Mouse (Mus musculus) midbrain, embryonic 16.5 days (tissue): ENCODE measurements at regions not wholly inside any gene's neighbourhood (a gene's known extent, or its start where the extent isn't known, plus 50 kb on each side); places are given as distances from the start of the nearest gene placed in this dataset.

Source experiments
- ATAC-seq: fragments of 200-750 bp; cut with Nextera tagmentation; 2 replicates; pipeline ENCODE4 v1.8.0; 2017; ENCODE audit warnings: moderate TSS enrichment
- H3K27ac ChIP-seq: fragments of 300-500 bp; sonication (generic); 2 replicates; pipeline ENCODE4 v1.5.1; 2014; ENCODE audit warnings: mild to moderate bottlenecking, low read length, mixed read lengths
- H3K27me3 ChIP-seq: fragments of 300-500 bp; sonication (generic); 2 replicates; pipeline ENCODE4 v1.6.1; 2014; ENCODE audit warnings: low read depth, low read length, mixed read lengths; ENCODE audit not compliant: control insufficient read depth, insufficient read depth
- H3K36me3 ChIP-seq: fragments of 300-500 bp; sonication (generic); 2 replicates; pipeline ENCODE4 v1.6.1; 2014; ENCODE audit warnings: mild to moderate bottlenecking, low read length, moderate library complexity, mixed read lengths; ENCODE audit not compliant: control insufficient read depth, insufficient read depth
- H3K4me1 ChIP-seq: fragments of 300-500 bp; sonication (generic); 2 replicates; pipeline ENCODE4 v1.6.1; 2014; ENCODE audit warnings: mild to moderate bottlenecking, low read length, mixed read lengths; ENCODE audit not compliant: control insufficient read depth, insufficient read depth
- H3K4me2 ChIP-seq: fragments of 300-500 bp; sonication (generic); 2 replicates; pipeline ENCODE4 v1.6.1; 2014; ENCODE audit warnings: mild to moderate bottlenecking, low read length, mixed read lengths
- H3K4me3 ChIP-seq: fragments of 300-500 bp; sonication (generic); 2 replicates; pipeline ENCODE4 v1.5.1; 2014; ENCODE audit warnings: low read depth, mild to moderate bottlenecking, low read length, moderate library complexity, mixed read lengths
- H3K9ac ChIP-seq: fragments of 300-500 bp; sonication (generic); 2 replicates; pipeline ENCODE4 v1.6.1; 2014; ENCODE audit warnings: low read depth, low read length, mixed read lengths
- H3K9me3 ChIP-seq: fragments of 300-500 bp; sonication (generic); replicated peaks from 2 replicates; pipeline ENCODE4 v1.6.1; 2014; ENCODE audit warnings: mild to moderate bottlenecking, low read length, mixed read lengths; ENCODE audit not compliant: control insufficient read depth, poor library complexity, severe bottlenecking
- WGBS: fragments of 180-500 bp; shearing (Covaris S2); extraction: QIAGEN DNeasy Blood & Tissue Kit; methylation state at CpG from one replicate; pipeline ENCODE4 v1.1.7; 2014; 5-methylcytosine and 5-hydroxymethylcytosine counted together

DNA sequence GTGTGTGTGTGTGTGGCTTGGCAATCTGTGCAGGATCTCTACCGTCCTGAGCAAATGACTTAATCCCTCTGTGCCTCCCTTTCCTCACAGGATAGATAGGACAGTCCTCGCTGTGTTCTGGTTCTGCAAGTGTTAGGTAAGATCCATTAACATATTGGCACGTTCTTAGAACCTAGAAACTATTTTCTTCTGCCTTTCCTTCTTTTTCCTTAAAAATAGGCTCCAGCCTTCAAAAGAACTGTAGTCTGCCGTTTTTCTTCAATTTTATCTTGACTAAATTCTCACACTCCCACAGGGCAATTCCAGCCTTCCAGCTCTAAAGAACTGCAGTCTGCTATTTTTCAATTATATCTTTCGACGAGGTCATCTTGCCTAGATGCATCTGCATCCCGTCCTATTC, 227.6 kb upstream of the Clint1 start:
- no peak for ATAC-seq
- no peak overlapping the region for H3K4me3 ChIP-seq
- H3K36me3 ChIP-seq: no peaks in the 10 kb centered on the region
- H3K27me3 ChIP-seq: no peaks in the 10 kb centered on the region
- WGBS: 76% methylated on average over 7 of the region's 7 CpGs
- no peak overlapping the region for H3K9ac ChIP-seq
- H3K27ac ChIP-seq: no peak overlapping the region
- H3K4me1 ChIP-seq: no peaks in the 10 kb centered on the region
- H3K4me2 ChIP-seq: no peak overlapping the region
- no peaks in the 10 kb centered on the region for H3K9me3 ChIP-seq

DNA sequence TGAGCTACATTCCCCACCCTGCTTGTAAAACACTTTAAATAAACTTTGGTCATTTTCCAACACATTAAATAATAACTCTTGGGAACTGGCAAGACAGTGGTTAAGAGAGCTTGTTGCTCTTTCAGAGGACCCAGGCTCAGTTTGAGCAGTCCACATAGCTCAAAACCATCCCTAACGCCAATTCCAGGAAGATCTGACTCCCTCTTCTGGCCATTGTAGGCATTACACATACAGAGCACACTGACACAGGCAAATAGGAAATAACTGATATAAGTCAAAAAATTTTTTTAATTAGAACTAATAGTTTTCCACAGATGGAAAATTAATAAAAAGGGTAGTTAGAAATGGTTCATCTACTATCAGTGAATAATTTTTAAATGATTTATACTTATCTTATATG, 222.6 kb upstream of the Clint1 start:
- H3K4me1 ChIP-seq: no peaks in the 10 kb centered on the region

DNA sequence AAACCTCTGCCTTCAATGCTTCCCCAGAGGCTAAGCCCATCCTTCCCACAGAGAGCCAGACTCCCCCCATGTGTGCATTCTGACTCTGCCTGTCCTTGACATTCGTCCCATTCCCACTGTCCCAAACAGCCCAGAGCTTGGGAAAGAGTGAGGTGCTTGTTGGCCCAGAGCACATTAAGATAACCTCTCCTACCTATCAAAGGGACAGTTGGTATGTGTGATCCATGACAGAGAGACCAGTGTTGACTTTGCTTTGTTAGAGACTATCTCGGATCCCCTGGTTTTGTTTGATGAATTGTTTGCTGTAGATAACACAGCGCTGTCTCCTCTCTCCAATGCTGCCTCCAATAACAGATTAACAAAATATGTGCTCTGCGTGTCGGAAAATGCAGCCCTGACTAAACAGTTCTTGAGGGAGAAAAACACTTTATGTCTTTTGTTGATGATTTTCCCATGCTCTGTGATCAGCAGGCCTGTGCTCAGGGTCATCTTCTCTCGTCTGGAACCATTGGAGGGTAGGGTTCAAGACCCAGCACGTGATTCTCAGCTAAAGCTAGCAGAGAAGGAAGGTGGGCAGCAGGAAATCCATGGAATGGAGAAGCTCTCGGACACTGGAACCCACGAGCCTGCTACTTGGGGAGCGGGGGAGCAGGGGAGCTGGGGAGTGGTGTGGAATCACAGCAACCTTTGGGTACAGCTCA, 217.2 kb upstream of the Clint1 start:
- H3K9ac ChIP-seq: no peak overlapping the region

More for the DNA sequence above, 222.6 kb upstream of the Clint1 start:
- H3K4me2 ChIP-seq: no peak overlapping the region
- no peaks in the 10 kb centered on the region for H3K27me3 ChIP-seq
- 26% methylated on average over 1 of the region's 1 CpGs for WGBS
- H3K4me3 ChIP-seq: no peak overlapping the region
- no peaks in the 10 kb centered on the region for H3K9me3 ChIP-seq
- H3K9ac ChIP-seq: no peak overlapping the region
- no peaks in the 10 kb centered on the region for H3K36me3 ChIP-seq
- no peak for ATAC-seq
- no peak overlapping the region for H3K27ac ChIP-seq

DNA sequence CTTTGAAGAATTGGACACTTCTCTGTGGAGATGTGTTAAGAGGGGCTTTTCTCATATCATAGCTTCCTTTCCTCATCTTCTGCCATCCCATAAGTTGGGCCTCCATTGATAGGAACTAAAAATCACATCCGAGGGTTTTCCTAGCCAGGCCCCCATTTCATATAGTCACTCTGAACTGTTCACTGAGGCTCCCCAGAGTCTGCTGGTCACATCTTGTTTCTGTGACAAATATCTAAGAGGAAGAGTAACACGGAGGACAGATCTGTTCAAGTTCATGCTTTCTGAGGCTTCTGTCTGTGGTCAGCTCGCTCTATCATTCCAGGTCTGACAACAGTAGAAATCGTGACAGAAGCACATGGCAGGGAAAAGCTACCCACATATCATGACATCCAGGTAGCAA, 216.0 kb upstream of the Clint1 start:
- WGBS: 92% methylated on average over 4 of the region's 4 CpGs
- Histone ChIP-seq H3K36me3 (no peaks in the 10 kb centered on the region), H3K9ac (no peak overlapping the region), H3K27ac (no peak overlapping the region), H3K4me3 (no peak overlapping the region), H3K4me1 (peaks cover 3% of the 10 kb centered on the region; the same call in 1 of the 2 replicates), H3K9me3 (no peaks in the 10 kb centered on the region), H3K27me3 (no peaks in the 10 kb centered on the region), H3K4me2 (no peak overlapping the region)
- no peak for ATAC-seq

More for the DNA sequence above, 217.2 kb upstream of the Clint1 start:
- Histone ChIP-seq H3K27ac (no peak overlapping the region), H3K4me3 (no peak overlapping the region), H3K9me3 (no peaks in the 10 kb centered on the region), H3K27me3 (no peaks in the 10 kb centered on the region), H3K4me2 (no peak overlapping the region), H3K4me1 (peaks cover 3% of the 10 kb centered on the region; the same call in 1 of the 2 replicates), H3K36me3 (no peaks in the 10 kb centered on the region)
- no peak for ATAC-seq
- 80% methylated on average over 10 of the region's 10 CpGs for WGBS

DNA sequence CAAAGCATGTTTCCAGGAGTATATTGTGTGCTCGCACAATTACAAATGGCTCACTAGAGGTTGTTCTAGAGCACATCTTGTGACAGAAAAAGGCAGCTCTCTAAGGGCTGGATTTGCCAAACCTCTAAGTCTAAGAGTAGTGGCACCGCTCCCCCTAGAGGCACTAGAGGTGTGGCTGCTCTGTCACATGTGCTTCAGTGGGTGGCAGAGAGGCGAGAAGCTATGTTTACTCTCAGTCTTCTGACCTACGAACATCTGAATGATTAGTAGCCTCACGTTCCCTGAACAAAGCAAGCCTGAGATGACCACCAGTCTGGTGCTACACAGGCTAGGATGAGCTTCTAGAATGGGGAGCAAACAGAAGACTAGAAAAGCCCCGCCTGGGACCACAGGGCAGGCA, 212.6 kb upstream of the Clint1 start:
- Histone ChIP-seq H3K36me3 (no peaks in the 10 kb centered on the region), H3K9ac (no peak overlapping the region), H3K9me3 (no peaks in the 10 kb centered on the region), H3K4me2 (no peak overlapping the region), H3K27me3 (no peaks in the 10 kb centered on the region), H3K4me1 (peaks cover 3% of the 10 kb centered on the region; the same call in 1 of the 2 replicates), H3K4me3 (no peak overlapping the region), H3K27ac (no peak overlapping the region)
- 82% methylated on average over 6 of the region's 6 CpGs for WGBS
- no peak for ATAC-seq

DNA sequence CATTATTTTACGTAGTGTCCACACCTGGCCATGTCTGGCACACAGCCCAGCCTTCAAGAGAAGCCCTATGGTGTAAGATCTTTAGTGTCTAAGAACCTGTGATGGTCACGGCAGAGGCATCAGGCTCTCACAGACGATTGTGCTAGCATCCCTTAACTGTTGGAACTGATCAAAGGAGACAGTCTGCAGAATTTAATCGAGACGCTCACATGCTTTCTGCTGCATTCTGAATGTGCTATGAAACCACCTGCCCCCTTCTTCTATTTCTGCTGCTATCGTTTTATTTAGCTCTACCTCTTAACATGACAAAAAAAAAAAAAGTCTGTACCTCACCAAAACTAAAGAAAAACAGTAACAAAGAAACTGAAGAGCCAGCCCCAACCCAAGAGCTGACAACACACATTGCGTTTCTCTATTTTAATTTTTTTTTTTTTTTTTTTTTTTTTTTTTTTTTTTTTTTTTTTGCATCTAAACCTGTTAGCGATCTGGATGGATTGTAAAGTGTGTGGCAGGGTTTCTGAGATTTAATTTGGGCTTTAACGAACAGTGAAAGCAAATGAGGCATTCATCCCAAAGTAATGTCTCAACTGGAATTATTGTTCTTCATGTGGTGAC, 209.6 kb upstream of the Clint1 start:
- Histone ChIP-seq H3K36me3 (no peaks in the 10 kb centered on the region), H3K4me2 (no peak overlapping the region), H3K27ac (no peak overlapping the region), H3K9me3 (0 out of 2 replicates have a peak, but pooled peaks cover 4% of the 10 kb centered on the region), H3K27me3 (no peaks in the 10 kb centered on the region), H3K9ac (no peak overlapping the region), H3K4me1 (peaks cover 3% of the 10 kb centered on the region; the same call in 1 of the 2 replicates), H3K4me3 (no peak overlapping the region)
- WGBS: 78% methylated on average over 9 of the region's 9 CpGs
- ATAC-seq: no peak

DNA sequence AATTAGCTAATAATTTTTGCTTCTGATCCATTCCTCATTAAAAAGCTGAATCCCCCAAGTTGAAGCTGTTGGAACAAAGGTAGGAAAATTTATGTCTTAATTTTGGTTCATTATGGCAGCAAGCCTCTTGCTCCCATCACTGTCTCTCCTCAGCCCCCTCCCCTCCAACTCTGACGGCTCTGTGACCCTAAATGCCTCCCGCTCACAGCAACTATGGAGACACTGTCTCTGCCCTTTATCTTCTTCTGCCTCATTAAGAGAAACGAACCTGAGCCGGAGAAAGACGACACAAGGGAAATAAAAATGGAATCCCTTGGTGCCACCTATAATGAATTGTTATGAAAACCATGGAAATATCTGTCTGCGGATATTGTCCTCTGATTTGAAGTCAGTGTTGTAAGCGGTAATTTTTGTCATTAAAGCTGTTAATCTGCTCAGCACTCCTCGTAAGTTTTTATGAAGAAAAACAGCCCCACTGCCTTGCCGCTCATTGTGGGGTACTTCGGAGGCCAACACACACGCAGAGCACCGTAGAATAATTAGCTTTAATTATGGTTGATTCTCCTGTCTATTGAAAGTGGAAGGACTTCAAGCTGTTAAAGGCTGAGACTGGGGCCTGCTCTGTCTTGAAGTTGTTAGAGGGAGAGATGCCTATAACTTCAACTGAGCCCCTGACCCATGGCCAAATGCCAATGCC, 208.1 kb upstream of the Clint1 start:
- no peak overlapping the region for H3K9ac ChIP-seq
- H3K36me3 ChIP-seq: no peaks in the 10 kb centered on the region
- H3K4me1 ChIP-seq: no peaks in the 10 kb centered on the region
- no peaks in the 10 kb centered on the region for H3K27me3 ChIP-seq
- WGBS: 67% methylated on average over 12 of the region's 12 CpGs
- ATAC-seq: no peak
- no peak overlapping the region for H3K27ac ChIP-seq
- no peak overlapping the region for H3K4me2 ChIP-seq
- H3K4me3 ChIP-seq: no peak overlapping the region
- 0 out of 2 replicates have a peak, but pooled peaks cover 4% of the 10 kb centered on the region for H3K9me3 ChIP-seq

DNA sequence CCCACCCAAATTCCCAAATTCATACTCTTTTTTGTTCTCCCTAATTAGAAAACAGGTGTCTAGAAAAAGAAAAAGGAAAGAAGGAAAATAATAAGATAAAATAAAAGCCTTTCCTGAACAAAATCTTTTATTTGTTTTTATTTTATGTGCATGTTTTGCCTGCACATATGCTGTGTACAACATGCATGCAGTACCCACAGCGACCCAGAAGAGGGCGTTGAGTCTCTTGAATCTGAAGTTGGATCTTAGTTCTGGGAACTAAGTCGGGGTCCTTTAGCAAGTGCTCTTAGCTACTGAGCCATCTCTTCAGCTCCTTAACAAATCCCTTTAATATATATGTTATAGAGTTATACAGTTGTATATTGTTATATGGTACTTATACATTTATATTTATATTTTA, 206.0 kb upstream of the Clint1 start:
- no peak overlapping the region for H3K27ac ChIP-seq
- no peak overlapping the region for H3K4me3 ChIP-seq
- WGBS: 77% methylated on average over 3 of the region's 3 CpGs
- ATAC-seq: no peak
- H3K4me2 ChIP-seq: no peak overlapping the region
- H3K4me1 ChIP-seq: no peaks in the 10 kb centered on the region
- no peak overlapping the region for H3K9ac ChIP-seq
- no peaks in the 10 kb centered on the region for H3K36me3 ChIP-seq
- no peaks in the 10 kb centered on the region for H3K27me3 ChIP-seq
- 0 out of 2 replicates have a peak, but pooled peaks cover 4% of the 10 kb centered on the region for H3K9me3 ChIP-seq

DNA sequence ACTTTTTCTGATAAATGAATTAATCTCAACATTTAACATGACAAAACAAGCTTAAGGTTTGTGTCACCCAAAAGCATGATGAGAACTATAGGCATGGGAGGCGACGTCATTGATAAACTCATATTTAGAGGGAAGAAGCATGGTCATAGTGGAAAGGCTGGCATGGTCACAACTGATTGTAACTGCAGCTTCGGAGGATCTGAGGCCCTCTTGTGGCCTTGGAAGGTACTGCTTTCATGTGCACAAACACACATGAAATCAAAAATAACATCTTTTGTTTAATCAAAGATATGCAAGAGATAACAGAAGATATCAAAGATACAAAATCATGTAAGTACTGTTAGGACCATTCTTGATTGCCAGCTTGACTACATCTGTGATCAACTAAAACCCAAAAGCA, 204.0 kb upstream of the Clint1 start:
- no peak overlapping the region for H3K4me3 ChIP-seq
- H3K9ac ChIP-seq: no peak overlapping the region
- WGBS: 76% methylated on average over 3 of the region's 3 CpGs
- no peak for ATAC-seq
- no peaks in the 10 kb centered on the region for H3K27me3 ChIP-seq
- no peaks in the 10 kb centered on the region for H3K4me1 ChIP-seq
- H3K4me2 ChIP-seq: no peak overlapping the region
- H3K36me3 ChIP-seq: no peaks in the 10 kb centered on the region
- H3K9me3 ChIP-seq: 0 out of 2 replicates have a peak, but pooled peaks cover 4% of the 10 kb centered on the region
- no peak overlapping the region for H3K27ac ChIP-seq
